Mouse (Mus musculus): ENCODE results near the gene Mageb1.
"Not testable (repeated sequence)": the region's sequence is repeated elsewhere in the genome, so short reads cannot be mapped to it uniquely, and the experiment has no call there.

Gene Mageb1
- long read RNA-seq, experiment 1, result 0 reads
- long read RNA-seq, experiment 2, result 0 reads

DNA sequence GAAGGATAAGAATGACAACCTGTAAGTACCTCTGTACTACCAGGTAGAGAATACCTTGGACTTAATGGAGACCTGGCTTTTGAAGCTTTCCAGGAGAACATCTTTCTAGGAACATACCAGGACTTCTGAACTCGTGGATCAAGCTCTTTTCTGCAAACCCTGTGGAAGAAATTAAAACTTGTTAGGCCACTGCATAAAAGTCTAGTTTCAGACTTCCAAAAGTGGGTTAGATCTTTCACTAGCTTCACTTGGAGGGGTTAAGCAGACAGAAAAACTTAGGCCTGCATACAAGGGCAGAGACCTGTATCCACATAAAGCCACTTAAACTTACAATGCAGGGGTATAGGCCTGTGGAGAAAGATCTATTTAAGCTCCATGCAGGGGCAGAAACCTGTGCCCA is at the start of gene Mageb1:
Gene Mageb1 (minus strand): TSS at position 101 of the 400 bp plus-strand sequence.
- intact Hi-C loops (cut with DNase I), result not testable (repeated sequence)

Data from adrenal gland (tissue).